Mouse (Mus musculus) kidney, adult 10 weeks (tissue): ENCODE results near the gene Wfdc6b. TPM values are rescaled to one million over a fixed set of nuclear protein-coding genes. Genes with fewer than 3 reads are reported as not detected.

Experiments used
- polyA plus RNA-seq: library from polyadenylated mRNA; stranded (reverse); fragments of 350-450 nt; fragmentation: Illumina TruSeq; extraction: RNeasy Lipid Tissue Mini Kit (QIAGEN cat#74804); gene quantifications from one replicate; pipeline ENCODE4 v1.2.3, GENCODE M21; 2014; ENCODE audit warnings: low read depth, low replicate concordance

Gene Wfdc6b
- not detected for polyA plus RNA-seq

GRCm38 (mm10) chr2:164613471-164613870 is at the start of gene Wfdc6b, which contains the start of gene Wfdc8:
Gene Wfdc6b (plus strand): TSS chr2:164613522.
Gene Wfdc8 (minus strand): TSS chr2:164613626.

GRCm38 (mm10) chr2:164573359-164573758 is 40.0 kb upstream of the Wfdc6b start, which contains the start of gene Spint3:
Gene Spint3 (minus strand): TSS chr2:164573459.

GRCm38 (mm10) chr2:164585025-164585725 is 28.1 kb upstream of the Wfdc6b start, which contains the start of gene Wfdc6a:
Gene Wfdc6a (minus strand): TSS chr2:164585447.

GRCm38 (mm10) chr2:164593494-164593893 is 19.8 kb upstream of the Wfdc6b start, which contains the start of gene Eppin:
Gene Eppin (minus strand): TSS chr2:164593594.

GRCm38 (mm10) chr2:164638696-164639095 is 25.4 kb downstream of the Wfdc6b start, which contains the start of gene Wfdc16:
Gene Wfdc16 (minus strand): TSS chr2:164638796.

GRCm38 (mm10) chr2:164655858-164656257 is 42.5 kb downstream of the Wfdc6b start, which contains the start of gene Wfdc10:
Gene Wfdc10 (plus strand): TSS chr2:164656046.

GRCm38 (mm10) chr2:164656483-164656882 is 43.2 kb downstream of the Wfdc6b start, which contains the start of gene Wfdc9:
Gene Wfdc9 (minus strand): TSS chr2:164656583.

Other genes starting within 250 kb of the Wfdc6b start
- not detected for gene Slpi, start 224.4 kb upstream of the Wfdc6b start, polyA plus RNA-seq
- not detected for gene Rbpjl, start 210.4 kb upstream of the Wfdc6b start, polyA plus RNA-seq
- gene Matn4, start 208.4 kb upstream of the Wfdc6b start, polyA plus RNA-seq: 0.16 TPM
- 266 TPM for gene Sdc4, start 169.6 kb upstream of the Wfdc6b start, polyA plus RNA-seq
- gene Sys1, start 156.6 kb upstream of the Wfdc6b start, polyA plus RNA-seq: 10.3 TPM
- gene Gm20458, start 152.6 kb upstream of the Wfdc6b start, polyA plus RNA-seq: not detected
- not detected for gene Trp53tg5, start 139.8 kb upstream of the Wfdc6b start, polyA plus RNA-seq
- gene Dbndd2, start 127.4 kb upstream of the Wfdc6b start, polyA plus RNA-seq: 3.8 TPM
- gene Pigt, start 116.0 kb upstream of the Wfdc6b start, polyA plus RNA-seq: 5.5 TPM
- 19.6 TPM for gene Wfdc2, start 51.1 kb upstream of the Wfdc6b start, polyA plus RNA-seq
- gene Spint3, start 40.1 kb upstream of the Wfdc6b start, polyA plus RNA-seq: not detected
- not detected for gene Wfdc6a, start 28.1 kb upstream of the Wfdc6b start, polyA plus RNA-seq
- not detected for gene Eppin, start 19.9 kb upstream of the Wfdc6b start, polyA plus RNA-seq
- gene Wfdc8, start 104 bp downstream of the Wfdc6b start, polyA plus RNA-seq: not detected
- 37.6 TPM for gene Wfdc16, start 25.3 kb downstream of the Wfdc6b start, polyA plus RNA-seq
- gene Wfdc10, start 42.5 kb downstream of the Wfdc6b start, polyA plus RNA-seq: not detected
- not detected for gene Wfdc9, start 43.1 kb downstream of the Wfdc6b start, polyA plus RNA-seq
- gene Wfdc11, start 60.6 kb downstream of the Wfdc6b start, polyA plus RNA-seq: not detected
- not detected for gene Wfdc13, start 71.6 kb downstream of the Wfdc6b start, polyA plus RNA-seq
- gene Spint4, start 85.0 kb downstream of the Wfdc6b start, polyA plus RNA-seq: not detected
- gene Spint5, start 101.8 kb downstream of the Wfdc6b start, polyA plus RNA-seq: not detected
- gene Wfdc3, start 132.4 kb downstream of the Wfdc6b start, polyA plus RNA-seq: 1.2 TPM
- 2.1 TPM for gene Dnttip1, start 132.5 kb downstream of the Wfdc6b start, polyA plus RNA-seq
- gene Ube2c, start 156.4 kb downstream of the Wfdc6b start, polyA plus RNA-seq: 1.3 TPM
- not detected for gene Tnnc2, start 166.4 kb downstream of the Wfdc6b start, polyA plus RNA-seq
- gene Snx21, start 172.3 kb downstream of the Wfdc6b start, polyA plus RNA-seq: 1.1 TPM
- gene Acot8, start 191.4 kb downstream of the Wfdc6b start, polyA plus RNA-seq: 1.7 TPM
- 1.5 TPM for gene Zswim3, start 191.6 kb downstream of the Wfdc6b start, polyA plus RNA-seq
- gene Zswim1, start 209.2 kb downstream of the Wfdc6b start, polyA plus RNA-seq: 3.4 TPM
- gene Spata25, start 215.0 kb downstream of the Wfdc6b start, polyA plus RNA-seq: not detected
- gene Ctsa, start 219.4 kb downstream of the Wfdc6b start, polyA plus RNA-seq: 52.2 TPM
- gene Neurl2, start 219.9 kb downstream of the Wfdc6b start, polyA plus RNA-seq: not detected
- gene Pltp, start 244.2 kb downstream of the Wfdc6b start, polyA plus RNA-seq: 0.44 TPM